Mouse (Mus musculus) spleen, postnatal 4 days (tissue): ENCODE data around the gene Cd63.

Experiments
- DNase-seq, 2 experiments: peaks; one replicate each; pipeline ENCODE4 v3.0.0; 2022; ENCODE audit warnings: low spot score in 2 of 2

Cd63 gene

GRCm38 (mm10) chr10:128900698-128901097 lies at the start of gene Cd63:
Cd63 (plus strand) TSS chr10:128900989.
- no peak for DNase-seq

- no peak for DNase-seq
Measured at GRCm38 (mm10) chr10:128861176-128861575, 39.6 kb upstream of the Cd63 start.

- DNase-seq, result no peak
Measured at GRCm38 (mm10) chr10:128866042-128866441, 34.7 kb upstream of the Cd63 start.

GRCm38 (mm10) chr10:128866518-128866917 lies 34.3 kb upstream of the Cd63 start:
- DNase-seq, result no peak

- DNase-seq, result no peak
Measured at GRCm38 (mm10) chr10:128870341-128870740, 30.4 kb upstream of the Cd63 start.

- no peak for DNase-seq
Measured at GRCm38 (mm10) chr10:128878291-128878690, 22.5 kb upstream of the Cd63 start.

- no peak for DNase-seq
Measured at GRCm38 (mm10) chr10:128878811-128879210, 22.0 kb upstream of the Cd63 start.

GRCm38 (mm10) chr10:128882067-128882466 lies 18.7 kb upstream of the Cd63 start:
- no peak for DNase-seq

GRCm38 (mm10) chr10:128888941-128889827 lies 11.6 kb upstream of the Cd63 start:
- DNase-seq, result no peak

GRCm38 (mm10) chr10:128889846-128890245 lies 10.9 kb upstream of the Cd63 start:
- no peak for DNase-seq

- DNase-seq, result no peak
Measured at GRCm38 (mm10) chr10:128890383-128891295, 10.2 kb upstream of the Cd63 start.

- no peak for DNase-seq
Measured at GRCm38 (mm10) chr10:128891296-128892094, 9.3 kb upstream of the Cd63 start, which contains the start of gene Gdf11. Gdf11 (minus strand) TSS chr10:128891718.

- DNase-seq, result no peak
Measured at GRCm38 (mm10) chr10:128892246-128892645, 8.5 kb upstream of the Cd63 start.

GRCm38 (mm10) chr10:128895437-128895836 lies 5.4 kb upstream of the Cd63 start:
- peak; percentile 65 to 82 for DNase-seq

GRCm38 (mm10) chr10:128895952-128896693 lies 4.7 kb upstream of the Cd63 start:
- no peak for DNase-seq

GRCm38 (mm10) chr10:128896807-128897206 lies 4.0 kb upstream of the Cd63 start:
- DNase-seq, result no peak

- DNase-seq, result no peak
Measured at GRCm38 (mm10) chr10:128897501-128897900, 3.3 kb upstream of the Cd63 start.

- no peak for DNase-seq
Measured at GRCm38 (mm10) chr10:128899759-128900490, 864 bp upstream of the Cd63 start.

GRCm38 (mm10) chr10:128901409-128901808 lies 620 bp downstream of the Cd63 start:
- DNase-seq, result no peak

- no peak for DNase-seq
Measured at GRCm38 (mm10) chr10:128902409-128902988, 1.7 kb downstream of the Cd63 start.
